Mouse (Mus musculus): ENCODE data around the gene Nsdhl.

Gene Nsdhl

GRCm38 (mm10) chrX:72917884-72918681, at the start of gene Nsdhl, which contains the start of gene Cetn2:
TSS of gene Nsdhl (plus strand) at chrX:72918557.
TSS of gene Cetn2 (minus strand) at chrX:72918411.
- DNase-seq = peak; percentile 92

- no peak for DNase-seq
Measured at GRCm38 (mm10) chrX:72895388-72896054, 22.8 kb upstream of the Nsdhl start.

- DNase-seq = no peak
Measured at GRCm38 (mm10) chrX:72896055-72896437, 22.3 kb upstream of the Nsdhl start.

GRCm38 (mm10) chrX:72902530-72902929, 15.8 kb upstream of the Nsdhl start:
- no peak for DNase-seq

- no peak for DNase-seq
Measured at GRCm38 (mm10) chrX:72907619-72908403, 10.5 kb upstream of the Nsdhl start.

GRCm38 (mm10) chrX:72908404-72908741, 10.0 kb upstream of the Nsdhl start:
- DNase-seq = peak; percentile 65

- no peak for DNase-seq
Measured at GRCm38 (mm10) chrX:72911611-72912010, 6.7 kb upstream of the Nsdhl start.

- no peak for DNase-seq
Measured at GRCm38 (mm10) chrX:72918682-72919059, 314 bp downstream of the Nsdhl start.

- DNase-seq = no peak
Measured at GRCm38 (mm10) chrX:72921391-72921790, 3.0 kb downstream of the Nsdhl start.

- peak; percentile 40 for DNase-seq
Measured at GRCm38 (mm10) chrX:72953464-72953863, 35.1 kb downstream of the Nsdhl start.

GRCm38 (mm10) chrX:72956486-72956885, 38.1 kb downstream of the Nsdhl start:
- no peak for DNase-seq

GRCm38 (mm10) chrX:72960431-72960830, 42.1 kb downstream of the Nsdhl start:
- peak; percentile 18 for DNase-seq

GRCm38 (mm10) chrX:72961511-72961910, 43.2 kb downstream of the Nsdhl start:
- no peak for DNase-seq

- no peak for DNase-seq
Measured at GRCm38 (mm10) chrX:72962743-72963142, 44.4 kb downstream of the Nsdhl start.

- DNase-seq = no peak
Measured at GRCm38 (mm10) chrX:72982831-72983230, 64.5 kb downstream of the Nsdhl start.

- no peak for DNase-seq
Measured at GRCm38 (mm10) chrX:72985607-72986006, 67.2 kb downstream of the Nsdhl start.

GRCm38 (mm10) chrX:72986841-72987519, 68.6 kb downstream of the Nsdhl start, which contains the start of gene Zfp185:
TSS of gene Zfp185 (plus strand) at chrX:72987339.
- peak; percentile 80 for DNase-seq

GRCm38 (mm10) chrX:72987520-72987905, 69.2 kb downstream of the Nsdhl start:
- no peak for DNase-seq

- DNase-seq = no peak
Measured at GRCm38 (mm10) chrX:72988431-72988830, 70.1 kb downstream of the Nsdhl start.

- no peak for DNase-seq
Measured at GRCm38 (mm10) chrX:72990581-72990980, 72.2 kb downstream of the Nsdhl start.

- DNase-seq = no peak
Measured at GRCm38 (mm10) chrX:72992291-72992919, 74.0 kb downstream of the Nsdhl start.

- DNase-seq = peak; percentile 7
Measured at GRCm38 (mm10) chrX:72995542-72995941, 77.2 kb downstream of the Nsdhl start.
